Mouse (Mus musculus) MEL (cell line): Measurements from ENCODE around the gene Evc. TPM values are rescaled to one million over a fixed set of nuclear protein-coding genes. Genes with fewer than 3 reads are reported as not detected.

ENCODE experiments used
- DNase-seq: peaks from one replicate; pipeline ENCODE4 v3.0.0; 2011; ENCODE audit warnings: low read depth, low spot score
- H3K27ac ChIP-seq: 2 replicates; pipeline ENCODE4 v1.5.1; 2012; ENCODE audit warnings: low read depth, mild to moderate bottlenecking, control low read depth, low read length, moderate library complexity; ENCODE audit not compliant: control insufficient read depth
- H3K27me3 ChIP-seq, 2 experiments: fragments of 150-350 bp in 1 of 2; sonication (generic) in 1 of 2; 2 replicates each; pipeline ENCODE4 v1.6.1; 2012; ENCODE audit warnings: low read length in 2 of 2, mild to moderate bottlenecking in 2 of 2, improper control_type of control experiment in 1 of 2, moderate library complexity in 1 of 2; ENCODE audit not compliant: insufficient read depth in 2 of 2, control insufficient read depth in 1 of 2
- H3K36me3 ChIP-seq, 2 experiments: 2 replicates each; pipeline ENCODE4 v1.6.1; 2012 to 2014; ENCODE audit warnings: low read length in 2 of 2, improper control_type of control experiment in 1 of 2, inconsistent platforms in 1 of 2, mild to moderate bottlenecking in 1 of 2; ENCODE audit not compliant: insufficient read depth in 2 of 2, control insufficient read depth in 1 of 2
- H3K4me1 ChIP-seq, 2 experiments: fragments of 150-350 bp in 1 of 2; sonication (generic) in 1 of 2; 2 replicates each; pipeline ENCODE4 v1.6.1; 2012; ENCODE audit warnings: low read length in 2 of 2, improper control_type of control experiment in 1 of 2, mild to moderate bottlenecking in 1 of 2; ENCODE audit not compliant: insufficient read depth in 2 of 2, control insufficient read depth in 1 of 2
- H3K4me3 ChIP-seq, 2 experiments: fragments of 150-350 bp in 1 of 2; sonication (generic) in 1 of 2; 2 replicates each; pipeline ENCODE4 v1.5.1; 2012; ENCODE audit warnings: low read depth in 2 of 2, low read length in 2 of 2, mild to moderate bottlenecking in 2 of 2, moderate library complexity in 2 of 2, control low read depth in 1 of 2, improper control_type of control experiment in 1 of 2; ENCODE audit not compliant: control insufficient read depth in 1 of 2, insufficient read depth in 1 of 2
- H3K79me2 ChIP-seq: 2 replicates; pipeline ENCODE4 v1.6.1; 2012; ENCODE audit warnings: mild to moderate bottlenecking, low read length, moderate library complexity; ENCODE audit not compliant: control insufficient read depth, poor library complexity, insufficient read depth
- H3K9ac ChIP-seq: 2 replicates; pipeline ENCODE4 v1.6.1; 2012; ENCODE audit warnings: low read depth, mild to moderate bottlenecking, control low read depth, low read length, moderate library complexity; ENCODE audit not compliant: control insufficient read depth, poor library complexity, severe bottlenecking
- H3K9me3 ChIP-seq: fragments of 150-350 bp; sonication (generic); replicated peaks from 2 replicates; pipeline ENCODE4 v1.6.1; 2012; ENCODE audit warnings: mild to moderate bottlenecking, low read length, improper control_type of control experiment, moderate library complexity; ENCODE audit not compliant: insufficient read depth
- CHD1 ChIP-seq: IDR thresholded peaks from 2 replicates; pipeline ENCODE4 v1.6.1; 2012; ENCODE audit warnings: low read depth, mild to moderate bottlenecking, inconsistent platforms, low read length, improper control_type of control experiment
- ETS1 ChIP-seq: IDR thresholded peaks from 2 replicates; pipeline ENCODE4 v1.6.1; 2012; ENCODE audit warnings: low read depth, mild to moderate bottlenecking, inconsistent platforms, low read length, improper control_type of control experiment, moderate library complexity
- GABPA ChIP-seq: IDR thresholded peaks from 2 replicates; pipeline ENCODE4 v1.6.1; 2012; ENCODE audit warnings: low read depth, mild to moderate bottlenecking, inconsistent platforms, low read length, improper control_type of control experiment, moderate library complexity
- GATA1 ChIP-seq: IDR thresholded peaks from 2 replicates; pipeline ENCODE4 v1.6.1; 2011; ENCODE audit warnings: low read depth, low read length, improper control_type of control experiment
- HCFC1 ChIP-seq: IDR thresholded peaks from 2 replicates; pipeline ENCODE4 v1.6.1; 2012; ENCODE audit warnings: low read depth, mild to moderate bottlenecking, inconsistent platforms, low read length, improper control_type of control experiment, moderate library complexity
- KAT2A ChIP-seq: conservative IDR thresholded peaks from 2 replicates; pipeline ENCODE4 v1.6.1; 2012; ENCODE audit warnings: low read depth, low read length, improper control_type of control experiment, inconsistent platforms
- MAFK ChIP-seq: IDR thresholded peaks from 2 replicates; pipeline ENCODE4 v1.6.1; 2011; ENCODE audit warnings: low read depth, mild to moderate bottlenecking, low read length, improper control_type of control experiment, borderline replicate concordance
- MAZ ChIP-seq: IDR thresholded peaks from 2 replicates; pipeline ENCODE4 v1.6.1; 2012; ENCODE audit warnings: low read depth, mild to moderate bottlenecking, inconsistent platforms, low read length, improper control_type of control experiment
- MXI1 ChIP-seq: IDR thresholded peaks from 2 replicates; pipeline ENCODE4 v1.6.1; 2011; ENCODE audit warnings: mild to moderate bottlenecking, low read depth, low read length, improper control_type of control experiment
- MYB ChIP-seq: IDR thresholded peaks from 2 replicates; pipeline ENCODE4 v1.6.1; 2011; ENCODE audit warnings: mild to moderate bottlenecking, low read depth, low read length, improper control_type of control experiment
- NELFE ChIP-seq: IDR thresholded peaks from 2 replicates; pipeline ENCODE4 v1.6.1; 2011; ENCODE audit warnings: low read depth, low read length, improper control_type of control experiment
- NRF1 ChIP-seq: IDR thresholded peaks from 2 replicates; pipeline ENCODE4 v1.6.1; 2014; ENCODE audit warnings: low read depth, mild to moderate bottlenecking, inconsistent platforms, low read length, improper control_type of control experiment, moderate library complexity; ENCODE audit not compliant: poor library complexity, insufficient read depth, severe bottlenecking
- POLR2AphosphoS2 ChIP-seq: IDR thresholded peaks from 2 replicates; pipeline ENCODE4 v1.6.1; 2011; ENCODE audit warnings: low read length, improper control_type of control experiment
- RAD21 ChIP-seq: IDR thresholded peaks from 2 replicates; pipeline ENCODE4 v1.6.1; 2011; ENCODE audit warnings: mild to moderate bottlenecking, low read depth, low read length, improper control_type of control experiment
- RCOR1 ChIP-seq: IDR thresholded peaks from 2 replicates; pipeline ENCODE4 v1.6.1; 2012; ENCODE audit warnings: low read depth, mild to moderate bottlenecking, inconsistent platforms, low read length, improper control_type of control experiment
- TBP ChIP-seq: IDR thresholded peaks from 2 replicates; pipeline ENCODE4 v1.8.0; 2011; ENCODE audit warnings: low read depth, low read length, improper control_type of control experiment
- USF2 ChIP-seq, 2 experiments: IDR thresholded peaks; 2 replicates each; pipeline ENCODE4 v1.6.1; 2011 to 2012; ENCODE audit warnings: improper control_type of control experiment in 2 of 2, low read length in 2 of 2, borderline replicate concordance in 1 of 2, inconsistent platforms in 1 of 2, low read depth in 1 of 2, mild to moderate bottlenecking in 1 of 2; ENCODE audit not compliant: insufficient read depth in 1 of 2
- ZKSCAN1 ChIP-seq: IDR thresholded peaks from 2 replicates; pipeline ENCODE4 v1.6.1; 2012; ENCODE audit warnings: low read depth, mild to moderate bottlenecking, inconsistent platforms, low read length, improper control_type of control experiment, moderate library complexity
- ZMIZ1 ChIP-seq: IDR thresholded peaks from 2 replicates; pipeline ENCODE4 v1.6.1; 2012; ENCODE audit warnings: low read depth, mild to moderate bottlenecking, inconsistent platforms, low read length, improper control_type of control experiment, moderate library complexity
- ZNF384 ChIP-seq: IDR thresholded peaks from 2 replicates; pipeline ENCODE4 v1.6.1; 2012; ENCODE audit warnings: low read depth, mild to moderate bottlenecking, inconsistent platforms, low read length, improper control_type of control experiment
- polyA plus RNA-seq, 2 experiments: library from polyadenylated mRNA; stranded (reverse) in 1 of 2; unstranded in 1 of 2; fragments of >175 nt in 1 of 2; fragments of >200 nt in 1 of 2; gene quantifications; 2 replicates each; pipeline versions ENCODE4 v1.2.1 to v1.2.4; 2012; ENCODE audit warnings: low replicate concordance in 2 of 2, low read depth in 1 of 2; ENCODE audit not compliant: insufficient read length in 2 of 2, insufficient read depth in 1 of 2, missing spikeins in 1 of 2
- total RNA-seq: library from RNA; depleted of rRNA; stranded (reverse); fragments of 300-350 nt; gene quantifications from 2 replicates; pipeline ENCODE4 v1.2.3, GENCODE M21; 2012

Gene Evc
- total and polyA plus RNA-seq, 3 experiments: not detected

DNA sequence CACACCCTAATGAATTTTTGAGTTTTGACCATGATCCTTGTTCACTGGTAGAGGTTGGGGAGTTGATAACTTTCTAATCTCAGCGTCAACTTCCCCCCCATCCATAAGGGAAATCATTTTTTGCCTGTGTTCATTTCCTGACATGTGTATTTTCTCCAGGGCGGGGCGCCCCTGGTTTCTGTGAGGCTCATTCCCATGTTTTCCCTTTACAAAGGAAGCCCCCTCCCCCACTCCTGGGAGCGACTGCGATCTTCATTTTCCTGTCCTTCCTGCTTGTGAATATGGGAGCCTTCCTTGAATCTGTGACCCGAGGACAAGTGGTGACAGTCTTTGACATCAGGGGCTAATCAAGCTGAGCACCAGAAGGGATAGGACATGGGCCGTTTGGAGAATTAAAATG lies 79.9 kb downstream of the Evc start:
- no peaks in the 10 kb centered on the region for H3K4me1 ChIP-seq
- H3K4me3 ChIP-seq: no peak overlapping the region
- H3K9me3 ChIP-seq: no peaks in the 10 kb centered on the region
- H3K79me2 ChIP-seq: no peaks in the 10 kb centered on the region
- TF ChIP-seq ZMIZ1 (no peak), POLR2AphosphoS2 (no peak), MYB (no peak), KAT2A (no peak), MXI1 (0 out of 2 replicates have a peak, but pooled peaks have one; percentile 8)
- no peaks in the 10 kb centered on the region for H3K27me3 ChIP-seq
- no peaks in the 10 kb centered on the region for H3K36me3 ChIP-seq
- DNase-seq: no peak
- no peak overlapping the region for H3K9ac ChIP-seq
- no peak overlapping the region for H3K27ac ChIP-seq

DNA sequence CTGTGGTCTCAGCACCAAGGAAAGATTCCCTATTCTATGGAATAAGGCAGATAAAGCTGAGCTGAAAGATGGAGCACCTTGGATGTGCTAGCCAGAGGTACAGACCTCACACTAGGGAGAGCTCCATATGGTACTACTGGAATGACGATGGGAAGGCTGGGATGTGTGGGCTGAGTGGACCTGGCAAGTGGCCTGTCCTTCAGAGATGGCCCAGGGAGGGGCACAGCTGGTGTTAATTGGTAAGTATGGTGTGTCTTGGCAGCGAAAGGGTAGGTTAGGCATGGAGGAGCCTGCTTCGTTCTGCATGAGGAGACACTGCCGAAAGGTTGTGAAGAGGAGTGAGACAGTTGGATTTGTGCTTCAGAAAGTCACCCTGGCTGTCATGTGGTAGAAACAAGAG lies 82.2 kb downstream of the Evc start:
- no peaks in the 10 kb centered on the region for H3K9me3 ChIP-seq
- no peaks in the 10 kb centered on the region for H3K36me3 ChIP-seq
- no peak for TF ChIP-seq NRF1
- no peak for TF ChIP-seq USF2 (IDR thresholded peaks at IDR 0.05; ENCODE audit: borderline replicate concordance in 1 of 2, insufficient read depth in 1 of 2, low read depth in 1 of 2, low read length in 2 of 2)
- no peak for TF ChIP-seq GATA1
- TF ChIP-seq CHD1: no peak
- TF ChIP-seq NELFE: no peak
- TF ChIP-seq MAFK: no peak
- no peak for TF ChIP-seq MAZ
- no peak for TF ChIP-seq RCOR1
- no peak for TF ChIP-seq ETS1
- TF ChIP-seq HCFC1: no peak
- no peak for TF ChIP-seq TBP
- no peak for TF ChIP-seq GABPA
- TF ChIP-seq RAD21: no peak
- TF ChIP-seq ZNF384: no peak
- TF ChIP-seq ZKSCAN1: no peak
- no peaks in the 10 kb centered on the region for H3K27me3 ChIP-seq
- H3K4me1 ChIP-seq: no peaks in the 10 kb centered on the region
- H3K79me2 ChIP-seq: no peaks in the 10 kb centered on the region
- no peak overlapping the region for H3K27ac ChIP-seq
- no peak overlapping the region for H3K9ac ChIP-seq
- DNase-seq: no peak
- no peak overlapping the region for H3K4me3 ChIP-seq
